Mouse (Mus musculus): ENCODE measurements around the gene Otc.

The Otc gene

DNA sequence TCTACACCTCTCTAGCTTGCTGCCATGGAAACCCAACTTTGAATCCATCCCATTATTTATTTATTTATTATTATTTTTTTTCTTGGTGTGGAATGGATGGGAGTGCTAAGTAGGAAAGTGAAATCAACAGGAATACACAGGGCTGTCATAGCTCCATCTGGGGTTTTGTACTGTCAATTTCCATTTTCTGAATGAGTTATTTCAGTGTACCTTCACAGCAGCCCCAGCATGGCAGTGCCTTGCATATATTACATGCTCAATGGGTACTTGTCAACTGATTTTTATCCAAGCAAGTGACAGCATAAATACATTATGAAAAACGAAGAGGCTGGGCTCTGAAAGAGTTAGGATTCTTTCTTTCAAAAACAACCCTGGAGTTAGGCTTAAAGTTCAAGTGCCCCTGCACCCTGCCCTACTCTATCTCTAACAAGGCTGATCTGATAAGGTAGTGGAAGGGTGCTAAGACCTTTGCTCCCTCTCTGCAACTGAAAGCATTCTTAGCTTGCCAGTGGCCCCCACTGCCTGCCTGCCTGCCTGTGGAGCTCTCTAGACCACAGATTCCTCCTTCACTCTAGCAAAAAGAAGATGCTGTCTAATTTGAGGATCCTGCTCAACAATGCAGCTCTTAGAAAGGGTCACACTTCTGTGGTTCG lies at the start of gene Otc:
Otc (plus strand) TSS at position 454 of the 653 bp plus-strand sequence.
- TF ChIP-seq GATA4 (IDR thresholded peaks at IDR 0.05; ENCODE audit: insufficient replicate concordance, low read length), result peak; percentile 78; the same call in 1 of the 2 replicates

GRCm38 (mm10) chrX:10205937-10206336 lies 46.2 kb upstream of the Otc start:
- no peak for TF ChIP-seq GATA4 (IDR thresholded peaks at IDR 0.05; ENCODE audit: insufficient replicate concordance, low read length)

- TF ChIP-seq GATA4 (IDR thresholded peaks at IDR 0.05; ENCODE audit: insufficient replicate concordance, low read length), result no peak
Measured at GRCm38 (mm10) chrX:10215972-10216371, 36.1 kb upstream of the Otc start.

DNA sequence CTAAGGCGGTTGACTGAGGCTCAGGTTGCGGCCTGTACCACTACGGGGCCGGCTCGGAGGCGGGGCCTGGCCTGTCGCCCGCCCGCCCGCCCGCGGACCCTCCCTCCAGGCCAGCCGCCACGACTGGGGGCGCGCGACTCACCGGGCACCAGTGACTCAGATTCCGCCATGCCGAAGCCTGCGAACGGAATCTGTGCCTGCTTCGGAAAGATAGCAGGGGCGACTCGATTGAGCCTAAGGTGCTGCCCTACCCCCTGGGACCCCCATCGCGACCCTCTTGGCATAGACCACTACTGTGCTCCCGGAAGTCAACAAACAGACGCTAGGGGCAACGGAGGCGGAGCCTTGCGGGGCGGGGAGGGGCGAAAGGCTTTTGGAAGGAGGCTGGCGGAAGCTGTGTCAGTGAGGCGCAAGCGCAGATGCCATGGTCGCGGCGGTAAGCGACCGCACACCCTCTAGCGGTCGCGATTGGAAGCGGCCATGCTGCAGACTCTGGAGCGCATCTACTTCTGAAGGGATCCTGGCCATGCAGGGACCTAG lies 35.6 kb upstream of the Otc start, which contains the start of gene Rpgr:
Rpgr (minus strand) TSS at position 511 of the 540 bp plus-strand sequence.
- no peak for TF ChIP-seq GATA4 (IDR thresholded peaks at IDR 0.05; ENCODE audit: insufficient replicate concordance, low read length)

- no peak for TF ChIP-seq GATA4 (IDR thresholded peaks at IDR 0.05; ENCODE audit: insufficient replicate concordance, low read length)
Measured at GRCm38 (mm10) chrX:10219281-10219680, 32.8 kb upstream of the Otc start.

GRCm38 (mm10) chrX:10233051-10233450 lies 19.1 kb upstream of the Otc start:
- no peak for TF ChIP-seq GATA4 (IDR thresholded peaks at IDR 0.05; ENCODE audit: insufficient replicate concordance, low read length)

DNA sequence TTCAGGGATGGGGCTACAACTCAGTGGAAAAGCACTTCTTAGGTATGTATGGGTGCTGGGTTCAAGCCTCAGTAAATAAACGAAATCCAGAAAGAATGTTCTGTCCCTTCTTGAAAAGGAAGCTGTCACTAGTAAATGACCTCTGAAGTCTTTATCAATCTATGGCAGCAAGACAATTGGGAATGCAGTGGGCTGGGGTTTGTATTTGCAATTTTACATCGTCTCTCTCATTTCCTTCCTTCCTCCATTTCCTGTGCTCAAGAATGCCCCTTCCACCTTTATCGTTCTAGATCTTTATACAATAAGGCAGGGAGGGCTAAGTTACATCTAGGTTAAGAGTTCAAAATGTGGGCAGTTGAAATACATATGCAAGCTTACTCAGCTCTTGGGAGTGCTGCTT lies 17.5 kb upstream of the Otc start:
- peak; percentile 81 for TF ChIP-seq GATA4 (IDR thresholded peaks at IDR 0.05; ENCODE audit: insufficient replicate concordance, low read length)

DNA sequence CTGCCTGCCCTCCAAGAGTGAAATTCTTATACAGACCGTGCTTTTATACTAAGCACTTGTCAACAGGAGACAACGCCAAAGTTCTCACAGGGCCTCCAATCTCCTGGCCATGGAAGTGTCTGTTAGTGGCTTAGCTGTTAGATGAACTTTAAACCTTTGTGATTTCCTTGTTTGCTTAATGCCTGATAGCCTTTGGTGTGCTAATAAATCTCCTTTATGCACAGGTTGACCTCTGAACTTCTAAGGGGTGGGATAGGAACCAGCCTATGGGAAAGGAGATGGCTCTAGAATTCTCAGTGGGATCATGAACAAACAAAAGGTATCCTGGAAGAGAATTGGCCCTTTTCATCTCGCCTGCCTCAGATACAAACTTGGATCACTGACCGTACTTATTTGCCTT lies 12.6 kb upstream of the Otc start:
- TF ChIP-seq GATA4 (IDR thresholded peaks at IDR 0.05; ENCODE audit: insufficient replicate concordance, low read length), result peak; percentile 74; the same call in 1 of the 2 replicates

- TF ChIP-seq GATA4 (IDR thresholded peaks at IDR 0.05; ENCODE audit: insufficient replicate concordance, low read length), result no peak
Measured at GRCm38 (mm10) chrX:10243916-10244315, 8.2 kb upstream of the Otc start.

DNA sequence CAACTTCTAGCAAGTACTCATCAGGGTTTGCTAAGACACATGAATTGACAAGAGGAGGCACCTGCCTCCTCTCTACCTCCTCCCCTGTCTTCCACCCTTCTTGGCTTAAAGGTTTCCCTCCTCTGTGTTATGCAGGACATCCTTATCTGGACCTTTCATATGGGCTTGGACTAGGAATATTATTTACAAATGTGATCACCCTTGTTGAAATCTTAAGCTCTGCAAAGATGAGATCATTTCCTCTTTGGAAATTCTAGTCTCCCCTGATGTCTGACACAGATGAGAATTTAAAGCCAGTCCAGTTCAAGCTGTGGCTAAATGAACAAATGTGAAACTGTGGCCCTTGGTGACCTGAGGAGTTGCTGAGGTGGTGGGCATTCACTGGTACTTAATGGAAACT lies 748 bp upstream of the Otc start:
- no peak for TF ChIP-seq GATA4 (IDR thresholded peaks at IDR 0.05; ENCODE audit: insufficient replicate concordance, low read length)

- TF ChIP-seq GATA4 (IDR thresholded peaks at IDR 0.05; ENCODE audit: insufficient replicate concordance, low read length), result peak; percentile 70; the same call in 1 of the 2 replicates
Measured at GRCm38 (mm10) chrX:10257774-10258173, 5.7 kb downstream of the Otc start.

DNA sequence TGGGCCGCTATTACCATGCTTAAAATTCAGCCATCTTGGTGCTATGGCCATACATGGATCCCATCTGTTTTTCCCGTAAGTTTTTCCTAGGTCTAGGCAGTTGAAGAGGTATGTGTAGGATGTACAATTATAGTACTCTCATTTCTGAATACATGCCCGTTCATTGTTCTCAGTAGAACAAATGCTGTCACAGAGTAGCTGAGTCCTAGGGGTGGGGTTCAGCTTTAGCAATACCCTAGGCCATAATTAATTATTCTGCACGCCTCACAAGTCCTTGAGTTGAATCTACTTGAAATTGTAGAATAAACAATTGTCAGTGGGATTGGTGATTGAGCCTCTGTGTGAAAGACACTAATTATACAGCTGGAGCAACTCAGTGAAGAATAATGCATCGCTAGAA lies 6.2 kb downstream of the Otc start:
- TF ChIP-seq GATA4 (IDR thresholded peaks at IDR 0.05; ENCODE audit: insufficient replicate concordance, low read length), result no peak

- no peak for TF ChIP-seq GATA4 (IDR thresholded peaks at IDR 0.05; ENCODE audit: insufficient replicate concordance, low read length)
Measured at GRCm38 (mm10) chrX:10268308-10268707, 16.2 kb downstream of the Otc start.

- no peak for TF ChIP-seq GATA4 (IDR thresholded peaks at IDR 0.05; ENCODE audit: insufficient replicate concordance, low read length)
Measured at GRCm38 (mm10) chrX:10268761-10269437, 16.8 kb downstream of the Otc start.

DNA sequence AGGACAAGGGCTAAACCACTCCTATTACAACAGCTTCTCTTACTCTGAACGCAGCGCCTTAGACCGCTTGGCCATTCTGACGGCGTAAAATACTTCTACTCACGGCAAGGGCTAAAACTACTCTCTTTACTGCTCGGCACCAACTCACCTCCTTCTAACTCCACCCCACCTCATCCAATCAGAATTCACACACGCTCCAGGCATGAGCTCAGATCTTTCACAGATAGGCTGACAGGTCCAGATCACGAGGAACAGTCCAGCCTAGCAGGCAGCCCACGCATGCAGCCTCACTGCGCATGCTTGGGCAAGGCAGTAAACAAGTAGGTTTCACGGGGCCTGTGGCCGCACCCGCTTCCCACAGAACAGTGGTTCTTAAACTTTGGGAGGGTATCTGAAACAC lies 45.2 kb downstream of the Otc start:
- no peak for TF ChIP-seq GATA4 (IDR thresholded peaks at IDR 0.05; ENCODE audit: insufficient replicate concordance, low read length)

GRCm38 (mm10) chrX:10318176-10318575 lies 66.1 kb downstream of the Otc start:
- no peak for TF ChIP-seq GATA4 (IDR thresholded peaks at IDR 0.05; ENCODE audit: insufficient replicate concordance, low read length)
